Mouse (Mus musculus) heart, adult 18-20 months (tissue): ENCODE measurements around the gene Fmnl2. TPM values are rescaled to one million over a fixed set of nuclear protein-coding genes. Genes with fewer than 3 reads are reported as not detected.

Experiments used
- DNase-seq, 2 experiments: peaks; one replicate each; pipeline ENCODE4 v3.0.0; 2021 to 2022; ENCODE audit warnings: mixed read lengths in 1 of 2
- total RNA-seq, 2 experiments: library from RNA; stranded (reverse); gene quantifications; 2 replicates each; pipeline ENCODE4 v1.2.3; 2021

Fmnl2 gene
- total RNA-seq, 2 experiments from 2014 or later: 5.8 to 6.7 TPM

GRCm38 (mm10) chr2:52864635-52865034 is 7.0 kb downstream of the Fmnl2 start:
- no peak for DNase-seq

- DNase-seq: no peak
Observed at GRCm38 (mm10) chr2:52866151-52866550, 8.5 kb downstream of the Fmnl2 start.

- DNase-seq: no peak
Observed at GRCm38 (mm10) chr2:52867781-52868180, 10.1 kb downstream of the Fmnl2 start.

- no peak for DNase-seq
Observed at GRCm38 (mm10) chr2:52868181-52868580, 10.5 kb downstream of the Fmnl2 start.

- no peak for DNase-seq
Observed at GRCm38 (mm10) chr2:52872636-52873035, 15.0 kb downstream of the Fmnl2 start.

GRCm38 (mm10) chr2:52873276-52874063 is 15.8 kb downstream of the Fmnl2 start:
- peak; percentile 27 to 39 for DNase-seq

GRCm38 (mm10) chr2:52874721-52875120 is 17.1 kb downstream of the Fmnl2 start:
- no peak for DNase-seq

- no peak for DNase-seq
Observed at GRCm38 (mm10) chr2:52875801-52876200, 18.1 kb downstream of the Fmnl2 start.

- no peak for DNase-seq
Observed at GRCm38 (mm10) chr2:52883401-52883800, 25.7 kb downstream of the Fmnl2 start.

- peak in 1 of 2 experiments; percentile 39 for DNase-seq
Observed at GRCm38 (mm10) chr2:52884082-52884481, 26.4 kb downstream of the Fmnl2 start.

GRCm38 (mm10) chr2:52885071-52885470 is 27.4 kb downstream of the Fmnl2 start:
- DNase-seq: no peak

GRCm38 (mm10) chr2:52887281-52887680 is 29.6 kb downstream of the Fmnl2 start:
- DNase-seq: no peak

- no peak for DNase-seq
Observed at GRCm38 (mm10) chr2:52891115-52891514, 33.5 kb downstream of the Fmnl2 start.

GRCm38 (mm10) chr2:52891744-52892143 is 34.1 kb downstream of the Fmnl2 start:
- DNase-seq: no peak

- peak; percentile 81 to 89 for DNase-seq
Observed at GRCm38 (mm10) chr2:52894983-52895621, 37.4 kb downstream of the Fmnl2 start.

GRCm38 (mm10) chr2:52896995-52897394 is 39.3 kb downstream of the Fmnl2 start:
- peak in 1 of 2 experiments; percentile 49 for DNase-seq

GRCm38 (mm10) chr2:52900780-52901179 is 43.1 kb downstream of the Fmnl2 start:
- no peak for DNase-seq

GRCm38 (mm10) chr2:52901300-52902013 is 43.8 kb downstream of the Fmnl2 start:
- no peak for DNase-seq

GRCm38 (mm10) chr2:52902456-52902855 is 44.8 kb downstream of the Fmnl2 start:
- no peak for DNase-seq

- DNase-seq: no peak
Observed at GRCm38 (mm10) chr2:52903228-52903963, 45.7 kb downstream of the Fmnl2 start.

- no peak for DNase-seq
Observed at GRCm38 (mm10) chr2:52904526-52904925, 46.9 kb downstream of the Fmnl2 start.

GRCm38 (mm10) chr2:52913311-52913710 is 55.7 kb downstream of the Fmnl2 start:
- no peak for DNase-seq
